Mouse (Mus musculus): ENCODE results near the gene Crxos.
"Not testable (repeated sequence)": the region's sequence is repeated elsewhere in the genome, so short reads cannot be mapped to it uniquely, and the experiment has no call there.

Crxos gene

DNA sequence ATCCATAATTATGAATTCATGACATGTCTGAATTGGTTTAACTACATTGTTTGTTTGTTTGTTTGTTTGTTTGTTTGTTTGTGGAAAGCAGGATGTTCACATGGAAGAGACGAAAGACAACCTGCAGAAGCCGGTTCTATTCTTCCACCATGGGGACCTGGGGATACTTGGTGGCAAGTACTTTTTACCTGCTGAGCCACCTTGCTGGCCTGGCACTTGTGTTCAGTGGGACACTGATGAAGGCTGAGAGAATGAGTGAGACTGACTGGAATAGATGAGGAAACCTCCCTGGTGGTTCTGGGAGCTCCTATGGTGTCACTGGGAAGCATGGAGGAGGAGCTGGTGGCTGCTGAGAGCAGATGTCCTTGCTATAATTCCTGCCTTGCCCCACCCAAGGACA is at the start of gene Crxos:
TSS of gene Crxos (plus strand) at position 301 of the 400 bp plus-strand sequence.
- no peak for DNase-seq (ENCODE audit: low spot score)

DNA sequence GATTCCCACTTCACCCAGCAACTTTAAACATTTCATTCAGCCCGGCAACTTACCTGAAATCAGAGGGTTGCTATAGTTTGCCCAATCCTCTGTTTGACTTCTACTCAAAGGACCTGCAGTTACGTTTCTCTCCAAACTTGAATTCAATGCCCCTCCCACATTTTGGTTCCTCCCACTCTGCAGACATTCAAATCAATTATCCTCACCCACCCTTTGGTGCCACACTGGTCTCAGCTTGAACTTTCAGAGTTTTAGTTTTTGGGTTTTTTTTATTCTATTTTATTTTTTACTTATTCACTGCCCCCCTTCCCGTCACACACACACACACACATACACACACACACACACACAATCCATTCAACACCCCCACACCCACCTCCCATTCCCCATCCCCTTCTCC is 42.8 kb upstream of the Crxos start, which contains the start of gene Obox6:
TSS of gene Obox6 (minus strand) at position 101 of the 400 bp plus-strand sequence.
- DNase-seq (ENCODE audit: low spot score) = no peak

DNA sequence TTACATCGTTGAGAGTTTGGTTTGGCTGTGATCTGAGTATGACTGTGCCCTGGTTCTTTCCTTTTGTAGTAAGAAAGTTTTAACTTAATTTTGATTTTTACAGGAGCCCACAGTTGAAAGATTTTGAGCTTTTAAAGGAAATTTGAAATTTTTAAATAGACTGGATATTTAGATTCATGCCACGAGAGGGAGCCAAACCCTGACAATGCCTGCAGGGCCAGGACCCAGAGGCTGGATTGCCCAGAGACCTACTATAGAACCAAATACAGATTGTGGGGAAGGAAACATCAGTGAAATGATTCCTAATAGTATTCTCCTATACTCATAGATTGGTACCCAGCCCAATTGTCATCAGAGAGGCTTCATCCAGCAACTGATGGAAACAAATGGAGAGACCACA is 22.8 kb upstream of the Crxos start:
- DNase-seq (ENCODE audit: low spot score) = no peak

DNA sequence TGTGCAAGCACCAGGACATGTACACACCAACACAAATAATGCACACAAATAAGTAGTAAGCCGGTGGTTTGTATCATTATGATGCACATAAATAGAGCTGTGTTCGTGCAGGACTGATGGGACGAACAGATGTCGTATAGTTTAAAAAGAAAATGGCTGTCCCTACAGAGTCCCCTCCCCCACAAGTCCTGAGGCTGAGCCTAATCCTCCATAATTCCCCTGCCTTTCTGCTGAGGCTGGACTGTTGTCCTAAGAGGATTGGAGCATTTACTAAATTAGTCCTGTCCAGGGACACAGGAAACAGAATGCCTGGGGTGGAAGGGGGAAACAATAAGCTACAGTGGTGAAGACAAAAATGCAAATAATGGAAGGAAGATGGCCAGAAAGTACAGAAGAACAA is 18.3 kb upstream of the Crxos start:
- DNase-seq (ENCODE audit: low spot score) = no peak

DNA sequence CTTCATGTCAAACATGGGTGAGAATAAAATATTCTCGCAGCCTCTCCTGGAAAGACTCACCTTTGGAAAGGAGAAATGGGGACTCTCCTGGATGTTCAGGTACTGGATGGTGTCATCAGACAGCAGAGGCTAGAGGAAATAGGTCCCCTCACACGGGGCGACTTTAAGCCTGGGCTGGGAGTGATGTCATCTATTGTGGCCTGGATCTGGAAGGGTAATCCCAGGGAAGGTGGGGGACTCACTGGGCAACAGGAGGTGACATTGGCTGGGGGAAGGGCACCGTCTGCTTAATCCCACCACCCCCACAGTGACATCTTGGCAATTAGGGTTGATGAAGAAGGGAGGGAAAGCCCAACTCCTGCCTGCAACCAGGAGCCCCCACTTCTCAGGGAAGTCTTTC is 2.7 kb upstream of the Crxos start, which contains the start of gene Crx:
TSS of gene Crx (minus strand) at position 213 of the 400 bp plus-strand sequence.
- no peak for DNase-seq (ENCODE audit: low spot score)

DNA sequence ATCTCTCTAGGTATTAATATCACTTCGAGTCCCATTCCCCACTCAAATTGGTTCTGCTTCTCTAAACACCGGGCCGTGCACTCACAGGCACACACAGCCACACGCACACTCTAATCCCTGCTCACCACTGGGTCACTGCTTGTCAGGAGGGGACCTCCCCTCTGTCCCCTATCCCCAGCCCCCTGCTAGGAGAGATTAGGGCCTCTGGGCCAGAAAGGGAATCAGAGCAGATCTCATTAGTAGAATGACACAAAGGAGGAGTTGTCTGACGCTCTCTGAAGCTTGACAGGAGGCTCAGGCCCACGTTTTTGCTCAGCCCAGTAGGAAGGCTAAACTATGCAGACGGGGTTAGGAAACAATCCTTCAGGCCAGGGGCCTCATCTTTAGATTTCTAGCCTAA is 1.0 kb upstream of the Crxos start:
- peak; percentile 22 for DNase-seq (ENCODE audit: low spot score)

DNA sequence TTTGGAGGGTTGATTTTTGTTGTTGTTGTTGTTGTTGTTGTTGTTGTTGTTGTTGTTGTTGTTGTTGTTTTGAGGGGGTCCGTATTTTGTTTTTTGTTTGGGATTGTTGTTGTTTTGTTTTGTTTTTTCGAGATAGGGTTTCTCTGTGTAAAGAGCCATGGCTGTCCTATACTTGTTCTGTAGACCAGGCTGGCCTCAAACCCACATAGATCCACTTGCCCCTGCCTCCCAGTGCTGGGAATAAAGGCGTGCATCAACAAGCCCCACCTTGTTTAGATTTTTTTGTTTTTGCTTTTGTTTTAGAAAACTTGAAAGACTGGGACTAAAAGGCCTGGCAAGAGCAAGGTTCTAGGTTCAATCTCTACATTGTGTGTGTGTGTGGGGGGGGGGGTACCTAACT is 586 bp upstream of the Crxos start:
- DNase-seq (ENCODE audit: low spot score) = no peak

DNA sequence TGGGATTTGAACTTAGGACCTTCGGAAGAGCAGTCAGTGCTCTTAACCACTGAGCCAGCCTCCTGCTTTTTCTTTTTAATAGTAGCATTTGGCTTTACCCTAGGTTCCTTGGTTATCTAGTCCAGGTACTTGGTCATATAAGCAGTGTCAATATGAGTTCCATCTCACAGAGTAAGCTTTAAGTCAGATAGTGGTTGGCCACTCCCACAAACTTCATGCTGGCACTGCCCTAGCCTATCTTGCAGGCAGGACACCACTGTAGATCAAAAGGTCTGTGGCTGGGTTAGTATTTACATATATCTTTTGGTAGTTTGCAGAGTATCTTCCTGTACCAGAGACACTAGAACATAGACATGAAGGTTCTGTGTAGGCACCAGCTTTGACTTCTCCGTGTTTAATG is 1.7 kb downstream of the Crxos start:
- no peak for DNase-seq (ENCODE audit: low spot score)

DNA sequence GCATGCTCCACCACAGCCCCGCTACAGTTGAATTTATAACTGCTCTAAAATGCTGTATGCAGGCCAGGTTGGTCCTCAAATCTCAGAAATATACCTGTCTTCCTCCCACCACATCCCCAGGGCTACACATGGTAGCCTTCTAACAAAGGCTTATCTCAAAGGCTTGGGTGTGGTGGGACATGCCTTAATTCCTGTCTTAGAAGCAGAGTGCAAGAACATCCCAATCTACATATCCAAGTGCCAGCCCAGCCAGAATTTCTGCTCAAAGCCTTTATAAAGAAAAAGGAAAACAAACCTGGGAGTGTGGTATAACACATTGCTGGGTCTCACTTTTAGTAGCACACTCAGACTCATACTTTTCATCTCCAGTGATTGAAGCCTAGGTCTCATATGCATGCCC is 11.8 kb downstream of the Crxos start:
- DNase-seq (ENCODE audit: low spot score) = no peak

DNA sequence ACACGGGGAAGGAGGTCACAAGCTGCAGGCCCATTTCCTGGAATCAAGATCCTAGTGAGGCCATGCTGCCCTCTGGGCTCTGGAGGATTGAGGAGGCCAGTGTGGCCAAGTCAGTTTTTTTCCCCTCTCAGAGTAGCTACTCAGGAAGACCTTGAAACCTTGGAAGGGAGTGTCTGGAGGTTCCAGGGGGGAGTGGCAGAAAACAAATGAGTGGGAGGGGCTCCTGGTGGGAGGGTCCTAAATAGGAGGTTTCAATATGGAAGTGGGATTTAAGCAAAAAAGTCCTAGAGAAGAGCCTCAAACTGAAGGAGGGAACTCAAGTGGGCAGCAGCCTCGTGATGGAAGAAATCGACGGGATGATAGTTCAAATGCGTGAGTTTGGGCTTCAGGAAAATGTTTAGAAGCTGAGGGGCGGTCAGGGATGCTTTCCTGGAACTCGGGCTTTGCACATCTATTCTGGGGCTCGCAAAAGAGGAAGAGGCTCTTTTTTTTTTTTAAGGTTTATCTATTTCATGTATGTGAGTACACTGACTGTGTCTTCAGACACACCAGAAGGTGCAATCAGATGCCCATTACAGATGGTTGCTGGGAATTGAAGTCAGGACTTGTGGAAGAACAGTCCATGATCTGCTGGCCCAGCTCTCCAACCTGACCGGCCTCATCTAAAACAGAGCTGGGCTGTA is 19.1 kb downstream of the Crxos start:
- DNase-seq (ENCODE audit: low spot score) = no peak

DNA sequence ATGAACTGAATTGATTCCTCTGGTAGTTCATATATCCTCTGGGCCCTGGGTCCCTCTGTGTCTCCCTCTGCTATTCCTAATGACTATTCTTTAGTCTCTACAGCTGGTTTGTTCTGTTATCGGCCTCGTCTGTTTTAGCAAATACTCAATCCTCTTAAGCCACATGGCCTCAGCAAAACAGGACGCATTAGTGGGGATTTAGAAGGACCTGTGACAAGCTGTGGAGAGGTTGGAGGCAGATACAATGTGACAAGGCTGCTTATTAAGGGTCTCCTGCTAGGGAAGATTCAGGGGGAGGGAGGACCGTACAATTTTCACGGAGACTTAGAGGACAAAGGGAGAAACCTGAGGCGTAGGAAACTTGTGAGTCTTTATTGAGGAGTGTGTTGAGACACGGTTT is 23.4 kb downstream of the Crxos start:
- DNase-seq (ENCODE audit: low spot score) = no peak

DNA sequence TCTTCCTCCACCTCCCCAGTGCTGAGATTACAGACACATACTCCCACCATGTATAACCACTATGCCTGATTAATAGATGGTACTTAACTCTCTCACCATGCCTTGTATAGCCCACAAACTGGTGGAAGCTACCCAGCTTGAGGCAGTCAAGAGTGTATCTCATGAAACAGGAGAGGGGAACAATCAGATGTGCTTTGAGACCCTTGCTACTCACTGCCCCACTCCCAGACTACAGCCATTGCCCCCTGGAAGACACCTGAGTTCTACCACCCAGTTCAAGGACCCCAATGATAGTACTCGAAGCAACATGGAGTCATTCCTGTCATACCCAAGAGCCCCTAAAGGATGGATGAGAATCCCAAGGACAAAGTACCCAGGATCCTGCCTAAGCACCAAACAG is 24.2 kb downstream of the Crxos start:
- DNase-seq (ENCODE audit: low spot score) = no peak

DNA sequence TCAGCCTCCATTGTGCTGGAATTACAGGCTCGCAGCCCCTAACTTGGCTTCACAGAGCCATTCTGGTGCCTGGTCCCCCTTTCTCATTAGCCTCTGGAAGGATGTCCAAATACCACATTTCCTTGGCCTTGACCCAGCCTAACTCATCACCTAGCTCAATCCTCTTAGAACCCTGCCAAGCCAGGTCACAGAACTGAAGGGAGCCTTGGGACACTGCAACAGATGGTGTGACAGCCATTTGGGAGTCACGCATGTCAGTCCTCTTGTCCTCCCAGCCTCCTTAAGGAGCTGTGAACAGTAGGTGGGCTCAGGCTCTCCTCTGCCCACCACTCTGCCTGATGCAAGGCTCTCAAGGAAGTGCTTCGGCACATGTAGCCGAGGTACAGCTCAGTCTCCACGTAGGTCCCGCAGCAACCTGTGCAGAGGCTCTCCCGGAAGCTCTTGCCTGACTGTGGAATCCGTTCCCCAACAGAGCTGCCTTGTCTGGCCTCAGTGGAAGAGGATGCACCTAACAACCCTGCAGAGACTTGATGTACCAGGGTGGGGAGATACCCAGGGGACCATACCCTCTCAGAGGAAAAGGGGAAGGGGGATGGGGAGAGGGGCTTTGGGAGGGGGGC is 25.7 kb downstream of the Crxos start:
- DNase-seq (ENCODE audit: low spot score) = no peak

DNA sequence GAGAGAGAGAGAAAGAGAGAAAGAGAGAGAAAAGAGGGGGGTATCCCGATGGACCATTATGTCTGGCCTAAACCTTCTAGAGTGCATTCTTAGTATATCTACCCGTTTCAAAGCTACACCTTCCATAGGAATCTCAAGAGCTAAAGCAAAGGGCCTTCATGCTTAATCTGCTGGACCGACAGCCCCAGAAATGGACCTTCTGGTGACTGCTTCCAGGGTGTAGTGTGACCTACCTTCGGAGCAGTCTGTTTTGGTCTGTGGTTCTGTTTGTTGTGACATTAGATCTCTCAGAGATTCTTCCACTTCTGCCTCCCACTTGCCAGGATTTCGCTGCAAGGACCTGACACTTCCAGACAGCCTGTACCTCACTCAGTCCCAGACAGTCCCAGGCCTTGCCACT is 28.1 kb downstream of the Crxos start:
- DNase-seq (ENCODE audit: low spot score) = no peak

DNA sequence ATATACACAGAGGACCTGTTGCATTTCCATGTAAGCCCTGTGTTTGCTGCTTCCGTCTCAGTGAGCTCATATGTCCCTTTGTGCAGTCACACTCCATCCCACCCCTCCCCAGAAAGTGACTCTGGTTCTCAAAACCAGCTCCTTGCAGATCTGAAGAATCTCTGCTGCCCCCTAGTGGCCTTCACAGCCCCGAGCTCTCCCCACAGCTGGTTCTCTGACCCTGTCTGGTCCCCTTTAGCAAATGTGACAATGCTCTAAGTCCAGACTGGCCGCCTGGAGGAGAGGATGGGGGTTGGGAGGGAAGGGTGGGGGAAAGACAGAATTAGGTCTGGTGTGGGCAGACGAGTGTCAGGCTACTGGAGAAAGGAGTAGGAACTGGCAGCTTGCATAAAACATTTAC is 29.8 kb downstream of the Crxos start:
- peak; percentile 86 for DNase-seq (ENCODE audit: low spot score)

DNA sequence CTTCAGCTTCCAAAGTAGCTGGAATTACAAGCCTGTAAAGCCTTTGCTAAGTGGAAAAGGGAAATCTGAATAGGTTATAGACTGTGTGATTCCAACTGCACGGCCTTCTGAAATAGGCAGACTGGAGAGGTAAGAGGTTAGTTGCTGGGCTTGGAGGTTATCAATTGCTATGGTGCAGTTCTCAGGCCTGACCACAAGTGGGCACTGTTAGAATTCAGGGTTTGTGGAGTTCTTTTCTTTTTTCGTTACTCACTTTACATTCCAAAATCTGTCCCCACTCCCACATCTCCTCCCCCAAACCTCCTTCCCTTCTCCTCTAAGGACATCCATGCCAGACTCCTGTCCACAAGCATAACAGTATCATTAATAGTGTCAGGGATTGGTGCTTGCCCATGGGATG is 31.8 kb downstream of the Crxos start:
- peak; percentile 53 for DNase-seq (ENCODE audit: low spot score)

DNA sequence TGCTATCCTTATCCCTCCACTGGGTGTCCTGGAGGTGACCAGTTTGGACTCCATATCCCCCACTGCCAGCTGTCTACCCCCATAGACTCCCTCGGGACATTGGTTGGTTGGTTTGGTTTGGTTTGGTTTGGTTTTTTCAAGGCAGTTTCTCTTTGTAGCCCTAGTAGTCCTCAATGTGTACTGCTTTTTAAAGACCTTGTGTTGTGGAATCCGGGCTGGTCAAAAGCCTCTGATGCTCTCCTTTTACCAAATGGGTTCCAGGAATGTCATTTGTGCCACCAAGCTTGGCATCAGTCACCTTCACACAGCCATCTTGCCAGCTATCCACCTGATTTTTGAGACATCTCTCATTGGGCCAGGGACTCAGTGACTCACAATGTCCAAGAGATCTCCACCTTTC is 32.3 kb downstream of the Crxos start:
- no peak for DNase-seq (ENCODE audit: low spot score)

DNA sequence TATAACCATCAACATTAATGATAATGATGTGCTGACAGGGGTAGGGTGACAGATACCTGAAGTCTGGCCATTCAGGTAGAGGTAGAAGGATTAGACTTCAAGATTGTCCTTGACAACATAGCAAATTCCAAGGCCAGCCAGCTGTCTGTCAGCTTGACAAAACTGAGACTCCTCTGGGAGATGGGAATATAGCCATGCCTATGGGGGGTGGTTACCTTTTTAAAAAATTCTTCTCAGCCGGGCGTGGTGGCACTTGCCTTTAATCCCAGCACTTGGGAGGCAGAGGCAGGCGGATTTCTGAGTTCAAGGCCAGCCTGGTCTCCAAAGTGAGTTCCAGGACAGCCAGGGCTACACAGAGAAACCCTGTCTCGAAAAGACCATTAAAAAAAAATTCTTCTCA is 33.3 kb downstream of the Crxos start:
- DNase-seq (ENCODE audit: low spot score) = not testable (repeated sequence)

DNA sequence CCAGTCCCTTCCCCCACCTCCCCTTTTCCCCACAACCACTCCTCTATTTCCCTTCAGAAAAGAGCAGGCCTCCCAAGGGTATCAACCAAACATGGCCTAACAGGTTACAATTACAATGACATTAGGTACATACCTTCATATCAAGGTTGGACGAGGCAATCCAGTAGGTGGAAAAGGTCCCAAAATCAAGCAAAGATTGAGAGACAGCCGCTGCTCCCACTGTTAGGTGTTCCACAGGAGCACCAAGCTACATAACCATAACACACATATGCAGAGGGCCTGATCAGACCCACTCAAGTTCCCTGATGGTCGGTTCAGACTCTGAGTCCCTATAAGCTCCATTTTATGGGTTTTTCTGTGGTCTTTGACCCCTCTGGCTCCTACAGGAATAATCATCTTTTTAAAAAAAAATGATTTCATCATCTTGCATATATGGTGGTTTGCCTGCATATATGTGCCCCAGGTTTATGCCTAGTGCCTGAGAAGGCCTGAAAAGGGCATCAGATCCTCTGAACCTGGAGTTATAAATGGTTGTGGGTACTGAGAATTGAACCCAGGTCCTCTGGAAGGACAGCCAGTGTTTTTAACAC is 33.8 kb downstream of the Crxos start:
- DNase-seq (ENCODE audit: low spot score) = no peak

DNA sequence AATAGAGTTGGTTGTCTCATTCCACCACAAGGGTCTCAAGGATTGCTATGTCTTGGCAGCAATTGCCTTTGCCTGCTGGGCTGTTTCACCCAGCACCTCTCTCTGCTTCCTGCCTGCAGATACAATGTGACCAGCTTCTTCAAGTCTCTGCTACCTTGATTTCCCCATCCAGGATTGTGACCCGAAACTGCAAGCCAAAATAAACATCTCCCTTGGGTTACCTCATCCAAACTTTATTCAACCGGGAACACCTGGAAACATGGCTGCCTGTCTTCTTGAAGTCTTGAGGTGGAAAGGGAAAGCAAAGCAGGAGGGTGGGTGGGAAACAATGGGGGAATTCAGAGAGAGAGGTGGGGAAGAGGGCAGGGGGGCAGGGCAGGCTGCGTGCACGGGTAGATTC is 34.6 kb downstream of the Crxos start:
- no peak for DNase-seq (ENCODE audit: low spot score)

DNA sequence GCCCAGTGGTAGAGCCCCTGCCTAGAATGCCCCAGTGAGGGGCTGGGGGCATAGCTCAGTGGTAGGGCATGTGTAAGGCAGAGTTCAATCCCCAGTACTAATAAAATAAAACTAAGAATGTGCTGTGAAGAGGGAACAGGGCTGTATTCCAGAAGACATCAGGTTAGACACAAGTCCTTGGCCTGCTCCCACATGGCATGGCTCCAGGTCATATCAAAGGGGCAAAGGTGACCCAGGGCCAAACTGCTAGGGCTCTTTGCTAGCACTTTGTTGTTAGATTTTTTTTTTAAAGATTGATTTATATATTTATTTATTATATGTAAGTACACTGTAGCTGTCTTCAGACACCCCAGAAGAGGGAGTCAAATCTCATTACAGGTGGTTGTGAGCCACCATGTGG is 36.0 kb downstream of the Crxos start:
- no peak for DNase-seq (ENCODE audit: low spot score)

DNA sequence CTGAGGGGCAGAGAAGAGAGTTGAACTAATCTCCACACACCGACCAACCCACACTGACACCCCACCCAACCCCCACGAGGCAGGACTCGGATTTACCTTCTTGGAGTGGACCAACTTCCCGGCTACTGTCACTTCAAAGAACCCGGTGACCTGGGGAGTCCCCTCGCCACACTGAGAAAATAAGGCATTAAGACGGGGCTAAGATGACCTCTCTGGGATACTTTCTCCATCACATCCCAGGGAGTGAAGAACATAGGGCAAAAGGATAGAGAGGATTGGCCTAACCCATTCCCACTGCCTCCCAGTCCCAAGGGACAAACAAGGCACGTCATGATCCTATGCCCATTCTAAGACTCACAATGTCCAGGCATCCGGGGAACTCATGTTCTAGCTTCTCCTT is 37.5 kb downstream of the Crxos start:
- DNase-seq (ENCODE audit: low spot score) = no peak

DNA sequence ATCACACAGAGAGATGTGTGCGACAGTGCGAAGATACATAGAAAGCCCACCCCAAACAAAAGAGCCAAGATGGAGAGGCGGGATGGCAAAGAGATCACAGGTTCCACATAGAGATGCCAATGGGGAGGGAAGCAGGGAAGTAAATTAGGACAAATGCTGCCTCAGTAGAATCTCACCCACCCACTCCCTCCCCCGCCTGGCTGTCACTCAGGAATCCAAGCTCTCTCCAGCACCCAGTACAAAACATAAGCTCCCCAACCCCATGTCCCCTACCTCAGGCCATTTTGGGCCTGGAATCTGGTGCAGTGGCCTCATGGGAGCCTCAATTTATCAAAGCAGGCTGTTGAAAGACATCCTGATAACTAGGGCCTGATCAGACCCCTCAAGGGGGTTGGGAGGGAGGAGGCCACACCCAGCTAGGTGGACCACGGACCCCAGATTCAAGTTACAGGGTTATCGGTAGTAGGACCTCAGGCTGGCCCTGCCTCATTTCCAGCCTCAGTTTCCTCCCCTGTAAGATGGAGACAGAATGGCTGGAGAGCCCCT is 38.3 kb downstream of the Crxos start:
- no peak for DNase-seq (ENCODE audit: low spot score)
